Mouse (Mus musculus) kidney, embryonic 14.5 days (tissue): ENCODE data around the gene A2ml1. TPM values are rescaled to one million over a fixed set of nuclear protein-coding genes. Genes with fewer than 3 reads are reported as not detected.
A peak's percentile ranks its signal among the peaks of the same experiment; 100 is the strongest.

Source experiments
- ATAC-seq: fragments of 200-750 bp; cut with Nextera tagmentation; 2 replicates; pipeline ENCODE4 v1.8.0; 2017; ENCODE audit warnings: moderate number of reproducible peaks, mild to moderate bottlenecking, moderate TSS enrichment, moderate library complexity; ENCODE audit not compliant: low FRiP score, low TSS enrichment
- H3K27ac ChIP-seq: fragments of 300-500 bp; sonication (generic); 2 replicates; pipeline ENCODE4 v1.5.1; 2014; ENCODE audit warnings: low read depth, mild to moderate bottlenecking, low read length, moderate library complexity, mixed read lengths
- H3K27me3 ChIP-seq: fragments of 300-500 bp; sonication (generic); 2 replicates; pipeline ENCODE4 v1.6.1; 2014; ENCODE audit warnings: mild to moderate bottlenecking, low read length; ENCODE audit not compliant: control insufficient read depth, insufficient read depth
- H3K36me3 ChIP-seq: fragments of 300-500 bp; sonication (generic); 2 replicates; pipeline ENCODE4 v1.6.1; 2014; ENCODE audit warnings: low read length, mixed read lengths; ENCODE audit not compliant: control insufficient read depth, insufficient read depth
- H3K4me1 ChIP-seq: fragments of 300-500 bp; sonication (generic); 2 replicates; pipeline ENCODE4 v1.6.1; 2014; ENCODE audit warnings: low read length, mixed read lengths; ENCODE audit not compliant: control insufficient read depth, insufficient read depth
- H3K4me2 ChIP-seq: fragments of 300-500 bp; sonication (generic); replicated peaks from 2 replicates; pipeline ENCODE4 v1.6.1; 2014; ENCODE audit warnings: low read depth, mild to moderate bottlenecking, low read length
- H3K4me3 ChIP-seq: fragments of 300-500 bp; sonication (generic); 2 replicates; pipeline ENCODE4 v1.5.1; 2014; ENCODE audit warnings: mild to moderate bottlenecking, low read length
- H3K9ac ChIP-seq: fragments of 300-500 bp; sonication (generic); 2 replicates; pipeline ENCODE4 v1.6.1; 2014; ENCODE audit warnings: low read depth, mild to moderate bottlenecking, low read length, moderate library complexity
- H3K9me3 ChIP-seq: fragments of 300-500 bp; sonication (generic); 2 replicates; pipeline ENCODE4 v1.6.1; 2016; ENCODE audit warnings: low read length; ENCODE audit not compliant: control insufficient read depth
- WGBS: fragments of 180-500 bp; shearing (Covaris S2); extraction: QIAGEN DNeasy Blood & Tissue Kit; methylation state at CpG from one replicate; pipeline ENCODE4 v1.1.7; 2014; 5-methylcytosine and 5-hydroxymethylcytosine counted together
- polyA plus RNA-seq: library from polyadenylated mRNA; unstranded; fragments of >200 nt; fragmentation: Nextera tagmentation; extraction: Ambion mirVana; gene quantifications from 2 replicates; pipeline ENCODE4 v1.2.1, GENCODE M21; 2014

The A2ml1 gene
- polyA plus RNA-seq, 1 experiment from 2014 or later: 0.30 TPM

- Histone ChIP-seq H3K9ac (no peak overlapping the region), H3K36me3 (no peaks in the 10 kb centered on the region), H3K4me3 (no peak overlapping the region), H3K4me1 (no peaks in the 10 kb centered on the region), H3K27me3 (no peaks in the 10 kb centered on the region), H3K4me2 (no peak overlapping the region), H3K27ac (no peak overlapping the region), H3K9me3 (no peaks in the 10 kb centered on the region)
- WGBS: 27% methylated on average over 10 of the region's 10 CpGs
- peak; percentile 80 for ATAC-seq
Measured at GRCm38 (mm10) chr6:128584070-128584660, 2.8 kb upstream of the A2ml1 start.

- Histone ChIP-seq H3K36me3 (no peaks in the 10 kb centered on the region), H3K27ac (no peak overlapping the region), H3K4me1 (no peaks in the 10 kb centered on the region), H3K27me3 (no peaks in the 10 kb centered on the region), H3K4me3 (no peak overlapping the region), H3K9me3 (no peaks in the 10 kb centered on the region), H3K4me2 (no peak overlapping the region), H3K9ac (no peak overlapping the region)
- ATAC-seq: no peak
- 75% methylated on average over 9 of the region's 9 CpGs for WGBS
Measured at GRCm38 (mm10) chr6:128577301-128577700, 4.1 kb downstream of the A2ml1 start.

GRCm38 (mm10) chr6:128566589-128566988 is 14.8 kb downstream of the A2ml1 start:
- ATAC-seq: no peak
- Histone ChIP-seq H3K36me3 (no peaks in the 10 kb centered on the region), H3K9me3 (no peaks in the 10 kb centered on the region), H3K4me1 (no peaks in the 10 kb centered on the region), H3K27me3 (no peaks in the 10 kb centered on the region), H3K9ac (no peak overlapping the region), H3K4me2 (no peak overlapping the region), H3K27ac (no peak overlapping the region), H3K4me3 (no peak overlapping the region)
- WGBS: 91% methylated on average over 11 of the region's 11 CpGs

GRCm38 (mm10) chr6:128554049-128554448 is 27.4 kb downstream of the A2ml1 start:
- no peaks in the 10 kb centered on the region for H3K9me3 ChIP-seq
- WGBS: 90% methylated on average over 7 of the region's 7 CpGs

GRCm38 (mm10) chr6:128549463-128550452 is 31.6 kb downstream of the A2ml1 start:
- H3K36me3 ChIP-seq: no peaks in the 10 kb centered on the region
- 76% methylated on average over 15 of the region's 15 CpGs for WGBS
- H3K9me3 ChIP-seq: no peaks in the 10 kb centered on the region
- no peaks in the 10 kb centered on the region for H3K4me1 ChIP-seq
- no peaks in the 10 kb centered on the region for H3K27me3 ChIP-seq
- H3K4me3 ChIP-seq: no peak overlapping the region
- no peak overlapping the region for H3K27ac ChIP-seq
- no peak for ATAC-seq
- no peak overlapping the region for H3K4me2 ChIP-seq
- no peak overlapping the region for H3K9ac ChIP-seq

More at GRCm38 (mm10) chr6:128554049-128554448, 27.4 kb downstream of the A2ml1 start:
- Histone ChIP-seq H3K4me2 (no peak overlapping the region), H3K36me3 (no peaks in the 10 kb centered on the region), H3K9ac (no peak overlapping the region), H3K4me3 (no peak overlapping the region), H3K4me1 (no peaks in the 10 kb centered on the region), H3K27me3 (no peaks in the 10 kb centered on the region), H3K27ac (no peak overlapping the region)
- ATAC-seq: no peak

GRCm38 (mm10) chr6:128548532-128548931 is 32.9 kb downstream of the A2ml1 start:
- Histone ChIP-seq H3K27me3 (no peaks in the 10 kb centered on the region), H3K36me3 (no peaks in the 10 kb centered on the region), H3K4me1 (no peaks in the 10 kb centered on the region), H3K9ac (no peak overlapping the region), H3K4me2 (no peak overlapping the region), H3K27ac (no peak overlapping the region), H3K9me3 (no peaks in the 10 kb centered on the region), H3K4me3 (no peak overlapping the region)
- ATAC-seq: no peak
- WGBS: 95% methylated on average over 10 of the region's 10 CpGs

GRCm38 (mm10) chr6:128545402-128545801 is 36.0 kb downstream of the A2ml1 start:
- Histone ChIP-seq H3K36me3 (no peaks in the 10 kb centered on the region), H3K9ac (no peak overlapping the region), H3K4me2 (no peak overlapping the region), H3K4me3 (no peak overlapping the region), H3K4me1 (no peaks in the 10 kb centered on the region), H3K27me3 (no peaks in the 10 kb centered on the region), H3K27ac (no peak overlapping the region), H3K9me3 (no peaks in the 10 kb centered on the region)
- WGBS: 86% methylated on average over 4 of the region's 4 CpGs
- no peak for ATAC-seq

GRCm38 (mm10) chr6:128543226-128543625 is 38.2 kb downstream of the A2ml1 start:
- ATAC-seq: no peak
- Histone ChIP-seq H3K4me2 (no peak overlapping the region), H3K4me1 (no peaks in the 10 kb centered on the region), H3K9ac (no peak overlapping the region), H3K27ac (no peak overlapping the region), H3K9me3 (no peaks in the 10 kb centered on the region), H3K27me3 (no peaks in the 10 kb centered on the region), H3K4me3 (no peak overlapping the region), H3K36me3 (no peaks in the 10 kb centered on the region)
- 69% methylated on average over 12 of the region's 13 CpGs for WGBS

GRCm38 (mm10) chr6:128535250-128535649 is 46.2 kb downstream of the A2ml1 start:
- Histone ChIP-seq H3K4me3 (no peak overlapping the region), H3K27ac (no peak overlapping the region), H3K27me3 (no peaks in the 10 kb centered on the region), H3K4me1 (no peaks in the 10 kb centered on the region), H3K36me3 (no peaks in the 10 kb centered on the region), H3K9ac (no peak overlapping the region), H3K4me2 (no peak overlapping the region), H3K9me3 (no peaks in the 10 kb centered on the region)
- ATAC-seq: no peak
- WGBS: 93% methylated on average over 2 of the region's 2 CpGs
